Mouse (Mus musculus) urinary bladder, postnatal 4 days (tissue): ENCODE results near the gene Ankrd61.

Experiments
- DNase-seq, 2 experiments: peaks; one replicate each; pipeline ENCODE4 v3.0.0; 2021 to 2022; ENCODE audit warnings: low spot score in 2 of 2

The Ankrd61 gene

DNA sequence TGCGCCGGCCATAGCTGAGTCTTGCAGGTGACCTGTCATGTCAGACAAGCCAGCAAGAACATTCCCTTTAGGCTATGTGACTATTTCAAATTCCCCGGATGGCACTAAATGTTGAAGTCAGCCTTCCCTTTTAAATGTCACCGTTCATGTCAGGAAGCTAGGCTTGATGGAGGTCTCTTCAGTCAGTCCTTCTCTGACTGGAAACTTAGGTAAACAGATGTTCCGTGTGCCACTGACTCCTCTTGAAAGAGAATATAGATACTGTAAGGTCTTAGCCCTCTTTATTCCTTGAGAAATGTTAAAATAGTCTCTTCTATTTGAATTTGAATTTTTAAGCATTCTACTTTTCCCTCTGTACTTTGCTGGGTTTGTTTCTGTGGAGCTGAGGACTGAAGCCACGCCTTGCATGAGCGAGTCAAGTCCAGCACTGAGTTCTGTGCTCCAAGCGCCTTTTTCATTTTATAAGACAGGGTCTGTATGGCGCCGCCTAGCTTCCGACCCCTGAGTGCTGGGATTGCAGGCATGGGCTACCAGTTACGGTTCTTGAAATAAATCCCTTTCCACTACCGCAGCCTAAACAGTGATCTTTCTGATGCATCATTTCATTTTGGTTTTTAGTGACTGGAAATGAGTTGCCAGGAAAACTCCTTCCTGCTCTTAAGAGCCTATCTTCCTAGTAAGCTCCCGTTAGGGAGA, at the start of gene Ankrd61:
Gene Ankrd61 (minus strand): TSS at position 51 of the 696 bp plus-strand sequence.
- no peak for DNase-seq

DNA sequence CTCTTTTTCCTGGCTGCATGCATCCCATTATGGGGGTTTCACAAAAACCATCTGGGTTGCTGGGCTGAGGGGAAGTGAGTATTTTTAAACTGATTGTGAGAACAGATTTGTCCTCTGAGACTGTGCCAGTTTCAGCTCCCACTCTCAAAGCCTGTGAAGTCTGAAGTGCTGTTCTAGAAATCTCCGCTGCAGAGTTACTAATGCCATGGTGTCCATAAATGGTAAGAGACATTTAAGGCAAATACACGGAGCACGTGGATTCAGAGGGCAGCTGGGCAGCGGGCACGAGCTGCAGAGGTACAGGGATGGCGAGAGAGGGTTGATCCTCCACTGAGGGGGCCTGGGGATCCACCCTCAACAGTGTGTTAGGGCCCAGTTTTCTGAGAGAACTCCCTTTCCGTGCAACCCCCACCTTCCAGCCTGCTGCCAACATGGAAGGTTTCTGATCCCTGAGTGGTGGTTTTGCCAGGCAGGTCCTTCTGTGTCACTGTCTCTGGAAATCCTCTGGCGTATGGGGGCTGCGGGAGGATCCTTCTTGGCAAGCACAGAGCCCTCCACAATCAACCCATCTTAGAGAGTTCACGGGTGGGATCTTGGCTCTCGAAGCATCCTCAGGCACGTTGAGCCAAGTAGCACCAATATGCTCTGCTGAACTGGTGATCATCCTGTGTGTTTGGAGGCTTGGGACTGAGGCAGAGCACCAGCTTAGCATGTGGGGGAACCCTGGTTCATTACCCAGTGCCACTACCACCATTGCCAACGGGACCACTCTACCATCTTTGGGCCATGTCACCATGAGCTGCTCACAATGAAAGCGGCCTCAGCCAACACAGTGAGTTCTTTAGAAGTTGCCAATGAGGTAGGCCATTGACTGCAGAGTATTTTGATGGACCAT, 46.0 kb upstream of the Ankrd61 start:
- no peak for DNase-seq

DNA sequence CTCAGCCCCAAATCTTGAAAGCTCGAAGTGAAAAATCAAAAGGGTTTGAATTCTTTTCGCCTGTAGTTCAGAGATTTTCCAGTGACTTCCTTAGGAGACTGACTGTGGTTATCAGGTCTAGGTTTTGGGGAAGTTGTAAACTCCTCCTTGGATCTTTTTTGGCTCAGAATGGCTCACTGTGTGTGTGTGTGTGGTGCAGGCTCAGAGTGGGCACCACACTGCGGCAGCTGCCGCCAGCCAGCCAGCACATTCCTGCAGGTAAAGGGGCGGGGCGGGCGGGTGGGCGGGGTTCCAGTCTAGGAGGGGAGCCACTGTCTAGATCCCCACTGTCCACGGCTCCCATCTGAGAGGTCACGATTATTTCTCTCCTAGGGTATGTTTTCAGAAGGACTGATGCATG, 44.1 kb upstream of the Ankrd61 start:
- no peak for DNase-seq

GRCm38 (mm10) chr5:143936156-143936555, 38.7 kb upstream of the Ankrd61 start:
- no peak for DNase-seq

GRCm38 (mm10) chr5:143933875-143934274, 36.4 kb upstream of the Ankrd61 start:
- DNase-seq: no peak

DNA sequence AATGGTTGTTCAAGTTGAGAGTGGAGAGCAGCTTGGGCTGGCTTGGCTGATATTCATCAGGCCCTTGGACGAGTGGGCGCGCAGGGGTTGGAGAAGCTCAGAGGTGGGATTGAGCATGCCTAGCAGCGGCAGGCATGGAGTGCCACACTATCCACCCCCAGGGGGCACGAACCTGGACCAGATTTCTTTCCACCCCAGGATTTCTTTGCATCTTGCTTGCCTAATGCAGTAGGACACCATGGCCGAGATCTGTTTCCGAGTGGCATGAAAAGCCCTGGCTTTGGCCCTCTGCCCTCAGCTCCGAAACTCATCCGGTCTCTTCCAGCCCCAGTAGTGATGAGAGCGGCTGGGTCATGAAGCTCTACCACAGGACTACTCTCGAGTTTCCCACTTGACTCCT, 35.9 kb upstream of the Ankrd61 start:
- no peak for DNase-seq

DNA sequence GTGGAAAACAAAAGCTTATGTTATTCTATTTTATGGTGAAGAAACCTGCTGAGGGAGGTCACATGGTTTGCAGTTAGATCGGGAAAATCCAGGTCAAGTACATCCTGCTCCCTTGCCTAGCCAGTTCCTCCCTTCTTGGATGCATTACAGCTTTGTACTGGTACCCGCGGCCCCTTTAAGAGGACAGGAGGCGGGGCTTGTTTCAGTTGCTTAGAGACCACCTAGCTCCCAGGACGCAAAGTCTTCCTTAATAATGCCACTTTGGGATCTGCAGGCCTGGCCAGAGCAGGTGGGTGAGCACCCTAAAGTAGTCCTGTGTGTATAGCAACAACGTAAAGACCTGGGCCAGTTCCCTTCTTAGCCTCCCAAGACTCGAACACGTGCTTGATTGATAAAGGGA, 35.3 kb upstream of the Ankrd61 start, which contains the start of gene Rsph10b:
Gene Rsph10b (plus strand): TSS at position 205 of the 400 bp plus-strand sequence.
- DNase-seq: no peak

GRCm38 (mm10) chr5:143931863-143932580, 34.5 kb upstream of the Ankrd61 start:
- DNase-seq: no peak

- no peak for DNase-seq
Observed at GRCm38 (mm10) chr5:143930656-143931055, 33.2 kb upstream of the Ankrd61 start.

- DNase-seq: no peak
Observed at GRCm38 (mm10) chr5:143929291-143929690, 31.8 kb upstream of the Ankrd61 start.

DNA sequence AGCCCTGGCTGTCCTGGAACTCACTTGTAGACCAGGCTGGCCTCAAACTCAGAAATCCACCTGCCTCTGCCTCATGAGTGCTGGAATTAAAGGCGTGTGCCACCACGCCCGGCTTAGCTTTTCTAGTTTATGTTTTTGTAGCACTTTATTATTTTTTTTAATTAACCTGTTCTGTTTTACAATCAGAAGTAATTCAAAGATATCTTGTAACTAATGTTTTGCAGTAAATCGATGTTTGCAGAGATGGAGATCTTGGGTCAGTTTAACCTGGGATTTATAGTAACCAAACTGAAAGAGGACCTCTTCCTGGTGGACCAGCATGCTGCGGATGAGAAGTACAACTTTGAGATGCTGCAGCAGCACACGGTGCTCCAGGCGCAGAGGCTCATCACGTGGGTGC, 30.4 kb upstream of the Ankrd61 start, which contains the start of gene Gm42421:
Gene Gm42421 (plus strand): TSS at position 301 of the 400 bp plus-strand sequence.
- no peak for DNase-seq

DNA sequence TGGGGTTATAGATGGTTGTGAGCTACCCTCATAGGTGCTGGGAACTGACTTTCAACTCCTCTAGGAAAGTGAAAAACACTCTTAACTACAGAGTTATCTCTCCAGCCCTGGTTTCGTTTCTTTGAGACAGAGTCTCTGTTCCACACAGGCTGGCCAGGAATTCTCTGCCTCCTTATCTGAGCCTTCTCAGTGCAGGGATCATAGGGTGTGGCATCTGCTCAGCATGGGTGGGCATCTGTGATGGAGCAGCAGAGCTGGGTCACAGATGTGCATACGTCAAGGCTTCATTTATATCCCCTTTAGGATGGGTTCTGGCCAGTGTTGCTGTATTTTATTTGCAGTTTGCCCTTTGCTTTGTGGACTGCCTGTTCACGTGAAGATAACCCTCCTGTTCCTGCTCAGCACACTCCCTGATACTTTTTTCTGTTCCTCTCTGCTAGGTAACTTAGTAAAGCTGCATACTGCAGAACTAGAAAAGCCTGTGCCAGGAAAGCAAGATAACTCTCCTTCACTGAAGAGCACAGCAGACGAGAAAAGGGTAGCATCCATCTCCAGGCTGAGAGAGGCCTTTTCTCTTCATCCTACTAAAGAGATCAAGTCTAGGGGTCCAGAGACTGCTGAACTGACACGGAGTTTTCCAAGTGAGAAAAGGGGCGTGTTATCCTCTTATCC, 27.4 kb upstream of the Ankrd61 start:
- DNase-seq: no peak

GRCm38 (mm10) chr5:143918120-143918519, 20.6 kb upstream of the Ankrd61 start:
- no peak for DNase-seq

GRCm38 (mm10) chr5:143917418-143917817, 19.9 kb upstream of the Ankrd61 start:
- DNase-seq: no peak

- DNase-seq: no peak
Observed at GRCm38 (mm10) chr5:143916221-143916620, 18.7 kb upstream of the Ankrd61 start.

DNA sequence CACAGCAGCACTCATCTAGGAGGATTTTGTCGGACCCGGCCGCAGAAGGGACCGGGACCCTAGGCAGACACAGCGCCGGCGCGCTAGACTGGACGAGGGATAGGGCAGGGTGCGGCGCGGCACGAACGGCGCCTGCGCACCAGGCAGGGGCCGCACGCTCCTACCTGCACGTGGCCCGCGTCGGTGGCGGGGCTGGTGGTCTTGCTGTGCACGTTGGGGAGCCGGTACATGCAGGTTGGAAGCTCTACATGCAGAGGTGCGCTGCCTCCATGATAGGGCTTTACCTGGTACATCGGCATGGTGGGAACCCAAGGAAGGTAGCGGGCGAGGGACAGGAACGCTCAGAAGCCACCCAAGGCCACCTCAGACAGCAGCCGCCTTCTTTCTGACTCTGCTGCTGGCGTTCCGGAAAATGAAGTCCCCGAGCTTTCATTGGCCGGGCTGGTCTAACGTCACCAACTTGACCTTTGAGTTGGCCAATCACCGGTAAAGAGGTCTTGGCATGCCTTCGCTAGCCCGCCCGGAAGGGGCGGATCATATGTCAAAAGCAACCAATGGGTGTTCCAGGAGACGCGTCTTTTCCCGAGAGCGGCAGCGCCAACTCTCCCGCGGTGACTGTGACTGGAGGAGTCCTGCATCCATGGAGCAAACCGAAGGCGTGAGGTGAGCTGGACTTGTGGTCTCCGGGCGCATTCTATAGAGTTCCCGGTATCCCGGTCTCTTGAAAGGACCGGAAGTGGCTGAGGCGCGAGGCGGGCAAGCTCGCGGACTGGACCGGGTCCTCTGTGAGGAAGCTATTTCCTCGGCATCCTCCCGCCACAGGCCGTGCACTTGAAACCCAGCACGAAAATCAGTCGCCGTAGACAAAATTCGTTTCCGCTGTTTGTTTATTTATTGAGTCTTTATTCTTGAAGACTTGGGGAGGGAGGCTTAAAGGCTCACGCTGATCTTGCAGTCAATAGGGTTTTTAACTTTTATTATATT, 12.2 kb upstream of the Ankrd61 start, which contains the start of the genes Aimp2 and Pms2:
Gene Aimp2 (minus strand): TSS at position 431 of the 984 bp plus-strand sequence.
Gene Pms2 (plus strand): TSS at position 548 of the 984 bp plus-strand sequence.
- peak; percentile 91 to 93 for DNase-seq

DNA sequence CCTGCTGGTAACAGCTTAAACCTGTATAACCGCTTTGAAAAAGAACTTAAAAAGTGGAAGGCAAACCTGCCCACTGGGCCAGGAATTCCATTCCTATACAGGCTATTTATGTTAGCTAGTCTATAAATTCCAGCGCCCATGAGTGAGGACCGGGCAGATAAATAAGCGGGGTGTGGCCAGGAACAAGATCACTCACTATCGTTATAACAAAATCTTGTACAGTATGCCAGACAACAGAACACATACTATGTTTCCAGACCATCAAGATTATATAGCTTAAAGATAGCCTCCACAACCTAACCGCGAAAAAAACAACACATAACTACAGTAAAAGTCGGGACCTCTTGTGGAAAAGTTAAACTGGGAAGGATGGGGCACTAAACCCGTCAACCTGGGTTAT, 11.4 kb upstream of the Ankrd61 start:
- no peak for DNase-seq

GRCm38 (mm10) chr5:143906429-143906828, 8.9 kb upstream of the Ankrd61 start:
- DNase-seq: no peak

- no peak for DNase-seq
Observed at GRCm38 (mm10) chr5:143903813-143904212, 6.3 kb upstream of the Ankrd61 start.

GRCm38 (mm10) chr5:143902111-143902510, 4.6 kb upstream of the Ankrd61 start:
- DNase-seq: no peak
